Mouse (Mus musculus) cerebellum, adult 2 months (tissue): ENCODE measurements around the gene Wdr35.

Experiments
- CTCF ChIP-seq: fragments of 200-500 bp; IDR thresholded peaks from 2 replicates; pipeline ENCODE4 v1.5.1; 2011; ENCODE audit warnings: low read depth, mild to moderate bottlenecking, control low read depth, low read length, moderate library complexity, borderline replicate concordance; ENCODE audit not compliant: insufficient read depth
- POLR2A ChIP-seq: fragments of 200-500 bp; IDR thresholded peaks from 2 replicates; pipeline ENCODE4 v1.6.1; 2011; ENCODE audit warnings: low read length, control low read depth, borderline replicate concordance; ENCODE audit not compliant: insufficient read depth

DNA sequence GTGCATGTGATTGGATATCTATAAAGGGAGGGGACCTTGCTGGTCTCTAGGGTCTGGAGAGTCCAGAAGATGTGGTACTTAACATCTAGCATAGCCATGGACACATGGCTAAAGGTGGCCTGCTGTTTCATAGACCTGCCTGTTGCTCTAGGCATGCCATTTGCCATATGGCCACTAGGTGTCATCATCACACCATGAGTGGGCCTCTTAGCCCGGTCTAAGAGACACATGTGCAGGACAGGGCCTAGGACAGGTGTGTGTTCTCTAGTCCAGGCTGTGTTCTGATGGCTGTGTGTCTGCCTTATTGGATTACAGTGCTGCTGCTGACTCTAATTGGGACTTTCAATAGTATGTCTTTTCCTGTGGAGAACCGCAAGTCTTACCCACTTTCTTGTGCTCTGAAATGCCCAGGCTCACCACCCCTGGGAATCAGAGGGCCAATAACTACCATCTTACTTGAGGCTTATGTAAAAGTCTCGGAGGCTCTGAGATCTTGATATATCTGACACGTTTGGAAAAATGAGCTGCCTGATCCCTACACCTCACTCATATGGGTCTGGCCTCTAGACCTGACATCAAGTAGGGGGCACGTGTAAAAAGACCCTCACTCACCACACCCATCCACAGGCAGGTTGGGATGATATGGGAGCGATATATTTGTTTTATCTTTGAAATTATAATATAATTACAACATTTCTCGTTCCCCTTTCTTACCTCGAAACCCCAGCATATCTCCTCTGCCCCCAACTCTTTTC is 78.6 kb downstream of the Wdr35 start:
- TF ChIP-seq POLR2A, result no peak
- peak; percentile 100 for TF ChIP-seq CTCF
